ENCODE assay signal across 14 mouse cellular contexts in the genomic region with DNA sequence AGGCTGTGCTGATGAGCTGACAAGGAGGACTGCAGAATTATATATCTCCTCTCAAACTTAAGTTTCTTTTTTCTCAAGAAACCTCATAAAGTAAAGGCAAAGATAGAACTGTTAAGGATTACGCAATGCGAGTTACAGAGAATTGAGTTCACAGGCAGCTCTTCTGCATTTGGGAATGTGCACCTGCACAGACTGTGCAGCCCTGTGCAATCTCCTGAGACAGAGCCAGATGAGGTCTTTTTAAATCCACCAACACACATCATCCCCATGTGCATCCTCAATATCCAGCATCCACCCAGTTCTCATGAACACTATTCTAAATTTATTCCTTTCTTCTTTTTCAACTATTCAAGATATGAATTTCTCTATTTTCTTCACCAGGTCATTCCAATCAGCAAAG.
"Had no signal": no experiment of that assay in that cellular context is flagged by ENCODE, and none has a peak within 500 bp of the region (broad histone marks: within the 10 kb centered on the region; RNA-seq: fewer than 3 reads in every experiment).

No protein-coding gene starts in this region.

- DNase-seq: kidney, adult 11 months; kidney, postnatal 10 days; kidney, postnatal 4 days; lung, embryonic 14.5 days; lung, postnatal 10 days; lung, postnatal 4 days; retina, postnatal 1 day; right cerebral cortex, postnatal 14 days; spleen, adult 18-20 months; thymus, adult 2 months; thymus, postnatal 25 days had no signal

- ATAC-seq: hindbrain, postnatal 0 days; liver, embryonic 12.5 days; midbrain, embryonic 15.5 days had no signal
